In the genomic region with DNA sequence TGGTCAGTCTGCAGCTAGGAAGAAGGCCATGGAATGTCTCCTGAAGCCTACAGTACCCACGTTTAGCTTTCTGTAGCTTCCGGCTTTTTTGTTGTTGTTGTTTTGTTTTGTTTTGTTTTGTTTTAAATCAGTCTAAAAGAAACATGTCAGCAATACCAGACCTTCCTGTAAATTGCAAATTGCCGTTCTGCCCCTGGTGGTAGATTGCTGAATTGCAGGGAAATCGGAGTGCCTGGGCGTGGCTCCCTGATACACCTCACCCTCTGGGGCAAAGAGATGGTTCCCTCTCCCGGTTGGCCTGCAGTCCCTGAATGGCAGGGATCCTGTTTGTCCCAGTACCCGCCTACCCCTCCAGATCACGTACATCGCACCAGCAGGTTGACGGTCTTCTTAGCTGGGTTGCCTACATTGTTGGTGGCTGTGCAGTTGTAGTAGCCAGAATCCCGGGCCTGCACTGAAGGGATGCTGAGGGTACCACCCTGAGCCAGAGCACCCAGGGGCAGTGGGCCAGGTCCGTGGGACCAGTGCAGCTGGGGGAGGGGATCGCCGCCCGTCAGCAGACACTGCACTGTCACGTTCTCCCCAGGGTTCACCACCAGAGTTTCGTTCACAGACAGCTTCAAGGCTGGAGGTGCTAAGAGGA, we compare ENCODE assay signal across 8 mouse cellular contexts.
DNase-seq lines count a peak whose midpoint lies in the region; ATAC-seq and TF ChIP-seq lines count a peak whose summit lies in the region.

No protein-coding gene starts in this region.

- TF ChIP-seq EP300 in heart, postnatal 0 days (IDR thresholded peaks at IDR 0.05; ENCODE audit: low read depth) = no peak

- H3K4me2 ChIP-seq in heart, postnatal 0 days (ENCODE audit: low read depth, low read length) = no peak overlapping the region

- no peak overlapping the region for H3K27ac ChIP-seq in heart, postnatal 0 days (ENCODE audit: low read depth)

- H3K4me3 ChIP-seq in heart, postnatal 0 days (ENCODE audit: low read depth, low read length) = no peak overlapping the region

- 34% methylated on average over 17 of the region's 17 CpGs for WGBS in heart, postnatal 0 days

- no peak overlapping the region for H3K9ac ChIP-seq in heart, postnatal 0 days (replicated peaks; ENCODE audit: low read depth, low read length)

- H3K9me3 ChIP-seq in heart, postnatal 0 days (replicated peaks; ENCODE audit: control insufficient read depth, low read length) = no peaks in the 10 kb centered on the region

- ATAC-seq in CD4-positive, CD25-positive, alpha-beta regulatory T cell, adult 4 months = peak; percentile 71
- ATAC-seq in heart, postnatal 0 days (ENCODE audit: insufficient read depth, low read depth) = peak; percentile 21; the same call in 1 of the 2 replicates

- TF ChIP-seq CTCF in heart, postnatal 0 days (IDR thresholded peaks at IDR 0.05; ENCODE audit: low read depth) = peak; percentile 79

- peak; percentile 89 for DNase-seq in R1 (ENCODE audit: low read depth, low spot score)
- DNase-seq in cerebellum, postnatal 4 days (ENCODE audit: low spot score in 2 of 2) = peak; percentile 58 to 82
- DNase-seq in heart, postnatal 0 days (ENCODE audit: low spot score) = peak; percentile 27
- DNase-seq in layer of hippocampus, adult 8-10 months (ENCODE audit: low spot score in 2 of 2) = peak; percentile 49 to 77
- DNase-seq in lung, postnatal 10 days = peak; percentile 78
- peak; percentile 31 for DNase-seq in right cerebral cortex, adult 18-20 months
- peak; percentile 73 for DNase-seq in urinary bladder, postnatal 14 days (ENCODE audit: low spot score)

- no peaks in the 10 kb centered on the region for H3K27me3 ChIP-seq in heart, postnatal 0 days (ENCODE audit: control insufficient read depth, insufficient read depth, low read length)

- 0 out of 2 replicates have a peak, but pooled peaks cover 9% of the 10 kb centered on the region for H3K4me1 ChIP-seq in heart, postnatal 0 days (ENCODE audit: control insufficient read depth, insufficient read depth)

- no peaks in the 10 kb centered on the region for H3K36me3 ChIP-seq in heart, postnatal 0 days (replicated peaks; ENCODE audit: control insufficient read depth, insufficient read depth, low read length)

Comparison
In these comparisons a context has a peak if more than half of its experiments do, and no peak if none do; other contexts are left out.
1. DNase-seq: peak in every context shown above with its lines; median percentile 89 in R1; 78 in lung, postnatal 10 days; 73 in urinary bladder, postnatal 14 days; 70 in cerebellum, postnatal 4 days; 63 in layer of hippocampus, adult 8-10 months; 31 in right cerebral cortex, adult 18-20 months; 27 in heart, postnatal 0 days.